Mouse (Mus musculus) forebrain, embryonic 11.5 days (tissue): Measurements from ENCODE around the gene Ramp1. TPM values are rescaled to one million over a fixed set of nuclear protein-coding genes. Genes with fewer than 3 reads are reported as not detected.

Experiments used
- polyA plus RNA-seq: library from polyadenylated mRNA; unstranded; fragments of >200 nt; fragmentation: Nextera tagmentation; extraction: Ambion mirVana; gene quantifications from 2 replicates; pipeline ENCODE4 v1.2.1, GENCODE M21; 2014

Ramp1 gene
- polyA plus RNA-seq, 1 experiment from 2014 or later = 0.12 TPM

Other genes with a start within 250 kb of the Ramp1 start
- gene Prlh, start 226.7 kb upstream of the Ramp1 start, polyA plus RNA-seq = not detected in 2 replicates
- gene Rab17, start 210.2 kb upstream of the Ramp1 start, polyA plus RNA-seq = not detected in 2 replicates
- gene Lrrfip1, start 181.1 kb upstream of the Ramp1 start, polyA plus RNA-seq = 21.4 and 22.1 TPM in 2 replicates
- gene Rbm44, start 34.7 kb upstream of the Ramp1 start, polyA plus RNA-seq = 0.37 and 0.51 TPM in 2 replicates
- gene Ube2f, start 70.5 kb downstream of the Ramp1 start, polyA plus RNA-seq = 78.9 and 84.7 TPM in 2 replicates
- 14.2 and 17.0 TPM in 2 replicates for gene Scly, start 118.5 kb downstream of the Ramp1 start, polyA plus RNA-seq
- gene Espnl, start 142.3 kb downstream of the Ramp1 start, polyA plus RNA-seq = 0.04 and 0.08 TPM in 2 replicates
- gene Klhl30, start 171.2 kb downstream of the Ramp1 start, polyA plus RNA-seq = not detected in 2 replicates
- gene Erfe, start 186.6 kb downstream of the Ramp1 start, polyA plus RNA-seq = 0.91 and 2.0 TPM in 2 replicates
- gene Ilkap, start 219.0 kb downstream of the Ramp1 start, polyA plus RNA-seq = 161 and 166 TPM in 2 replicates
- gene Hes6, start 234.2 kb downstream of the Ramp1 start, polyA plus RNA-seq = 258 and 260 TPM in 2 replicates